Mouse (Mus musculus): ENCODE data around the gene Socs7.

- TF ChIP-seq POLR2A (IDR thresholded peaks at IDR 0.05; ENCODE audit: extremely low read depth, insufficient read depth, low read length) (no peak), CTCF (IDR thresholded peaks at IDR 0.05; ENCODE audit: low read depth, low read length) (no peak)
Observed at GRCm38 (mm10) chr11:97406094-97406951, 44.0 kb downstream of the Socs7 start.

Measured in liver, adult 2 months (tissue).